Mouse (Mus musculus) neural tube, embryonic 12.5 days (tissue): ENCODE results near the gene Onecut3. TPM values are rescaled to one million over a fixed set of nuclear protein-coding genes. Genes with fewer than 3 reads are reported as not detected.

ENCODE experiments used
- ATAC-seq: fragments of 200-750 bp; cut with Nextera tagmentation; 2 replicates; pipeline ENCODE4 v1.8.0; 2017; ENCODE audit warnings: low read depth, mild to moderate bottlenecking, moderate TSS enrichment, moderate library complexity; ENCODE audit not compliant: low FRiP score
- H3K27ac ChIP-seq: fragments of 300-500 bp; sonication (generic); 2 replicates; pipeline ENCODE4 v1.5.1; 2016
- H3K27me3 ChIP-seq: fragments of 300-500 bp; sonication (generic); replicated peaks from 2 replicates; pipeline ENCODE4 v1.6.1; 2016; ENCODE audit warnings: mild to moderate bottlenecking
- H3K36me3 ChIP-seq: fragments of 300-500 bp; sonication (generic); 2 replicates; pipeline ENCODE4 v1.6.1; 2016; ENCODE audit warnings: mild to moderate bottlenecking
- H3K4me1 ChIP-seq: fragments of 300-500 bp; sonication (generic); 2 replicates; pipeline ENCODE4 v1.6.1; 2016
- H3K4me2 ChIP-seq: fragments of 300-500 bp; sonication (generic); replicated peaks from 2 replicates; pipeline ENCODE4 v1.6.1; 2016; ENCODE audit warnings: mild to moderate bottlenecking
- H3K4me3 ChIP-seq: fragments of 300-500 bp; sonication (generic); 2 replicates; pipeline ENCODE4 v1.5.1; 2016
- H3K9ac ChIP-seq: fragments of 300-500 bp; sonication (generic); 2 replicates; pipeline ENCODE4 v1.6.1; 2016; ENCODE audit warnings: mild to moderate bottlenecking
- H3K9me3 ChIP-seq: fragments of 300-500 bp; sonication (generic); 2 replicates; pipeline ENCODE4 v1.6.1; 2016; ENCODE audit warnings: mild to moderate bottlenecking
- WGBS: fragments of 180-500 bp; shearing (Covaris S2); methylation state at CpG from one replicate; pipeline ENCODE4 v1.1.7; 2016; 5-methylcytosine and 5-hydroxymethylcytosine counted together
- polyA plus RNA-seq: library from polyadenylated mRNA; unstranded; fragments of >200 nt; fragmentation: Nextera tagmentation; extraction: Ambion mirVana; gene quantifications from 2 replicates; pipeline ENCODE4 v1.2.1, GENCODE M21; 2016

Onecut3 gene
- polyA plus RNA-seq, 1 experiment from 2014 or later: 1.0 TPM

- H3K9me3 ChIP-seq: no peaks in the 10 kb centered on the region
- H3K36me3 ChIP-seq: no peaks in the 10 kb centered on the region
- no peak overlapping the region for H3K9ac ChIP-seq
- 0 out of 2 replicates have a peak, but pooled peaks cover 4% of the 10 kb centered on the region for H3K4me1 ChIP-seq
- no peak overlapping the region for H3K4me3 ChIP-seq
- peaks cover 27% of the 10 kb centered on the region for H3K27me3 ChIP-seq
- H3K27ac ChIP-seq: no peak overlapping the region
- no peak for ATAC-seq
- no peak overlapping the region for H3K4me2 ChIP-seq
- WGBS: 70% methylated on average over 5 of the region's 5 CpGs
These were observed 29.6 kb upstream of the Onecut3 start for GRCm38 (mm10) chr10:80465066-80465465.

DNA sequence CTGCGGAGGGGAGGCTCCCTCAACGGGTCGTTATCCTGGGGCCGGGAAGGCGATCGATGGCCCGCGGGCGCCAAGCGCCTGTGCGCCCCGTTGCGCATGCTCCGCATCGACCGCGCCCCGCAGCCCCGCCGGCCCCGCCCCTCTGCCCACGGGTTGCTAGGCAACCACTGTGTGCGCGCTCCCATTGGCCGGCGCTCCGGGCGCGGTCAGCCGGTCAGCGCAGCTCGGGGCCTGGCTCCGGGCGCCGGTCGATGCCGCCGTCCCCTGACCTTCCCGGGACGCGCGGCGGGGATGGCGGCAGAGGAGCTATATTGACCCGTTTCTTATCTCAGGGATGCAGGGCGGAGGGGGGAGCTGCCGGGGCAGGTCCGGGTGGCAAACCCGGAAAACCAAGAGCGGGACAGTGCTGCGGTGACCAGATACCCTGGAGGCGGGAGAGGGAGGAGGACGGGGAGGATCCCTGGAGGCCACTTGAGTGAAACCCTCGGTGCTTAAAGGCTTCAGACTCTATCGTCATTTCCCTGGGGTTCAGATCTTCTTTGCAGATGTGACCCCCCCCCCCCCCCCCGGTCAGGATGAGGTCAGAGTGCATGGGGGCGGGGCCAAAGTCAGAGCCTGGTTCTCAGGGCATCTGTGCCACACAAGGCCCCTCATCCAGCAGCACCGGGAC, 19.2 kb upstream of the Onecut3 start:
- H3K27ac ChIP-seq: peak overlapping the region; percentile 62
- no peaks in the 10 kb centered on the region for H3K36me3 ChIP-seq
- no peaks in the 10 kb centered on the region for H3K9me3 ChIP-seq
- H3K9ac ChIP-seq: peak overlapping the region; percentile 62; the same call in 1 of the 2 replicates
- peak overlapping the region; percentile 57 for H3K4me3 ChIP-seq
- H3K27me3 ChIP-seq: peaks cover 27% of the 10 kb centered on the region
- H3K4me2 ChIP-seq: peak overlapping the region; percentile 73
- under 1% methylated on average over 58 of the region's 58 CpGs for WGBS
- H3K4me1 ChIP-seq: peaks cover 7% of the 10 kb centered on the region; the same call in 1 of the 2 replicates
- peak; percentile 84 for ATAC-seq

- 71% methylated on average over 5 of the region's 5 CpGs for WGBS
- Histone ChIP-seq H3K36me3 (no peaks in the 10 kb centered on the region), H3K4me1 (peaks cover 7% of the 10 kb centered on the region; the same call in 1 of the 2 replicates), H3K4me3 (no peak overlapping the region), H3K9me3 (no peaks in the 10 kb centered on the region), H3K9ac (no peak overlapping the region), H3K27ac (no peak overlapping the region), H3K4me2 (no peak overlapping the region), H3K27me3 (peaks cover 23% of the 10 kb centered on the region)
- ATAC-seq: no peak
These were observed 16.1 kb upstream of the Onecut3 start for GRCm38 (mm10) chr10:80478531-80478930.

GRCm38 (mm10) chr10:80481002-80481401, 13.6 kb upstream of the Onecut3 start:
- no peak for ATAC-seq
- WGBS: 20% methylated on average over 5 of the region's 5 CpGs
- Histone ChIP-seq H3K9me3 (no peaks in the 10 kb centered on the region), H3K36me3 (no peaks in the 10 kb centered on the region), H3K4me1 (no peaks in the 10 kb centered on the region), H3K27me3 (peaks cover 44% of the 10 kb centered on the region), H3K9ac (no peak overlapping the region), H3K4me3 (no peak overlapping the region), H3K4me2 (no peak overlapping the region), H3K27ac (no peak overlapping the region)

- 82% methylated on average over 7 of the region's 7 CpGs for WGBS
- Histone ChIP-seq H3K9ac (no peak overlapping the region), H3K36me3 (no peaks in the 10 kb centered on the region), H3K4me2 (no peak overlapping the region), H3K27ac (no peak overlapping the region), H3K27me3 (peaks cover 83% of the 10 kb centered on the region), H3K4me3 (no peak overlapping the region), H3K9me3 (no peaks in the 10 kb centered on the region), H3K4me1 (no peaks in the 10 kb centered on the region)
- no peak for ATAC-seq
These were observed 7.7 kb upstream of the Onecut3 start for GRCm38 (mm10) chr10:80486862-80487379.

DNA sequence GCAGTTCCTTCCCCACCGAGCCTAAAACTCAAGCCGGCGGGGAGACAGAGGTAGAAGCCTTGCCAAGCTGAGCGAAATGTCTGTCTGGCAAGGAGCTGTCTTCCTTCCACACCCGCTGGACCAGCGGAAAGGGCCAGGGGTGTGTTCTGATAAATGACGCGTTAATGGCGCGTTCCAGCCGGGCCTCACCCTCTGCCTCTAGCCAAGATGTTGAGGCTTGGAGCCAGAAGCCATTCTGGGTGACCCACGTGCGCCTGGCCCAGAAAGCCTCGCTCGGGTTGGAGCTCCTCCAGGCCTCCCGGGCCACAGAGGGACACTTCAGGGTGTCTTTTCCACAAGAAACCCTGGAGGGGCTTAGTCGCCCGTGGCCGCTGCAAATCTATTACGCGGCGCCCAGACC, 4.6 kb upstream of the Onecut3 start:
- WGBS: 1% methylated on average over 22 of the region's 22 CpGs
- Histone ChIP-seq H3K27me3 (peaks cover 92% of the 10 kb centered on the region), H3K4me2 (no peak overlapping the region), H3K9ac (no peak overlapping the region), H3K4me3 (no peak overlapping the region), H3K36me3 (no peaks in the 10 kb centered on the region), H3K27ac (no peak overlapping the region), H3K4me1 (peaks cover 7% of the 10 kb centered on the region), H3K9me3 (no peaks in the 10 kb centered on the region)
- ATAC-seq: no peak

DNA sequence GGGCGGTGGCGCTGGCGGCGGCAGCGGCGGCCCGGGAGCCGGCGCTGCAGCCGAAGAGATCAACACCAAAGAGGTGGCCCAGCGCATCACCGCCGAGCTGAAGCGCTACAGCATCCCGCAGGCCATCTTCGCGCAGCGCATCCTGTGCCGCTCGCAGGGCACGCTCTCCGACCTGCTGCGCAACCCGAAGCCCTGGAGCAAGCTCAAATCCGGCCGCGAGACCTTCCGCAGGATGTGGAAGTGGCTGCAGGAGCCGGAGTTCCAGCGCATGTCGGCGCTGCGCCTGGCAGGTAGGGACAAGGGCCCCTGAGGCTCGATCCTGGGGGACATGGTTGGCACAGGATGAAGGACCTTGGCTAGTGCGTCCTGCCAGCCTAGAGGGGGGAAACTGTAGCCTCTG, 1.3 kb downstream of the Onecut3 start:
- no peaks in the 10 kb centered on the region for H3K9me3 ChIP-seq
- peak overlapping the region; percentile 38; the same call in 1 of the 2 replicates for H3K9ac ChIP-seq
- H3K4me3 ChIP-seq: peak overlapping the region; percentile 39
- ATAC-seq: no peak
- WGBS: 1% methylated on average over 35 of the region's 35 CpGs
- no peaks in the 10 kb centered on the region for H3K36me3 ChIP-seq
- H3K27ac ChIP-seq: no peak overlapping the region
- peak overlapping the region; percentile 63 for H3K4me2 ChIP-seq
- peaks cover 99% of the 10 kb centered on the region for H3K27me3 ChIP-seq
- peaks cover 18% of the 10 kb centered on the region for H3K4me1 ChIP-seq

- no peak for ATAC-seq
- under 1% methylated on average over 20 of the region's 20 CpGs for WGBS
- Histone ChIP-seq H3K9me3 (no peaks in the 10 kb centered on the region), H3K4me1 (peaks cover 18% of the 10 kb centered on the region), H3K36me3 (no peaks in the 10 kb centered on the region), H3K9ac (no peak overlapping the region), H3K4me2 (peak overlapping the region; percentile 63), H3K4me3 (peak overlapping the region; percentile 39), H3K27ac (no peak overlapping the region), H3K27me3 (peaks cover 99% of the 10 kb centered on the region)
These were observed 1.8 kb downstream of the Onecut3 start for GRCm38 (mm10) chr10:80496421-80496820.

DNA sequence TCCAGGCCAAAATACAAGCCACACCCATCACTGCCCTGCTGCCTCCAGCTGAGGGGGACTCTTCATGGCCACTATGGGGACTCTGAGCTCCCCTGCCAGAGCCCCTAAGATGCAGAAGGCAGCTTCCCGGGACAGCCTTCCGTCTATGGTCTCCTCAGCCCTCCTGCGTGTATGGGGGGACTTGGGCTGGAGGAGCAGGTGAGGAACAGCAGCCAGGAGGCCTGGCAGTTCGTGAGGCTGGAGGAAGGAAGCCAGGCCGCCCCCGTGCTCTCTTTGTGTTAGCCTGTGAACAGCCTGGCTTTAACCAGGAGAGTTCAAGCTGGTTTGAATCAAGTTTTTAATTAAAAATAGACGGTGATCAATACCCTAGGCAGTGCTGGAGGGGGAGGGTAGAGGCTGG, 7.7 kb downstream of the Onecut3 start:
- 0% methylated on average over 7 of the region's 7 CpGs for WGBS
- no peak for ATAC-seq

DNA sequence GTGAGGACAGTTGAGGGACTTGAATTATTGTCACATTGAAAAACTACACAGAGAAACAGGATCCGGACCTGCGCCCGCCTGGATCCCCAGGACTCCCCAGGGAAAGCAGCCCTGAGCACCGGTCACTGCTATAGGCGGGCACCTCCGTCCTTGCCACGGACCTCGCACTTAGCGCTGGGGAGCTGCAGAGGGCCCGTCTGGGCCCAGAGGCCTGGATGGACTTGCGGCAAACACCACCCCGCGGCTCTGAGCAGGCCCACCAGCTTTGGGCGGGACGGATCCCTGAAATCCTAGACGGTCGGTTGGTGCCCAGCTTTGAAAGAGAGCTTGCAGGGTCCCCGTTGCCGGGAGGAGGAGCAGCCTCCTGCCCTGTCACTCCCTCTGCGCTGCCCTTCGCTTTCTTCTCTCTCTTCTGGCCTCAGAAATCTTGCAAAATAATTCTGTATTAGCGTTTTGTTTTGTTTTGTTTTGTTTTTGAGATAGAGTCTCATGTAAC, 8.2 kb downstream of the Onecut3 start:
- WGBS: under 1% methylated on average over 22 of the region's 22 CpGs

More for the DNA sequence above, 7.7 kb downstream of the Onecut3 start:
- H3K4me3 ChIP-seq: no peak overlapping the region
- H3K4me1 ChIP-seq: 0 out of 2 replicates have a peak, but pooled peaks cover 3% of the 10 kb centered on the region
- no peaks in the 10 kb centered on the region for H3K36me3 ChIP-seq
- no peak overlapping the region for H3K4me2 ChIP-seq
- H3K27me3 ChIP-seq: peaks cover 87% of the 10 kb centered on the region
- H3K9me3 ChIP-seq: no peaks in the 10 kb centered on the region
- H3K9ac ChIP-seq: no peak overlapping the region
- no peak overlapping the region for H3K27ac ChIP-seq

DNA sequence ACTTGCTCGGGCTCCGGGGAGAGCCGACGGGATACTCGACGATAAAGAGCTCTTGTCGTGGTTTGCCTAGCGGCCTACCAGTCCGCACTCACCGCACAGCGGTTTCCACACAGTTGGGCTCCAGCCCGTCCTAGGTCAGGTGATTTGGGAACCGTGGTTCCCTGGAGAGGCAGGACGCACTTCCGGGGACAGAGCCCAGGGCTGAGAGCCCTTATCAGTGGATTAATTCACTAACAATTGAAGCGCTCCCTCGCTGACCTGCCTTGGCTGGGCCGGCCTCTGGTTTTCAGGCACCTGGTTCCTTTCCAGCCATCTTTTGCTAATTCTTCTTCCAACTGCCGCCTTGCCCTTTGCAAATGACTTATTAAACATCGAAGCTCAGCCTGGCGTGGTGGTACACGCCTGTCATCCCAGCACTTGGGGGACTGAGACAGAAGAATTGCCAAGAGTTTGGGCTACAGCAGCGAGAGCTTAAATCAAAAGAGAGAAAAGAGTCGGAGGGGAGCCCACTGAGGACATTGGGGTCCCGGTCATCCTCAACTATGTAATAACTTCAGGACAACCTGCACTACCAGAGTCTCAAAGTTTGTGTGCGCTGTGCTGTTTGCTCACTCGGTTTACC, 9.1 kb downstream of the Onecut3 start:
- under 1% methylated on average over 27 of the region's 27 CpGs for WGBS
- ATAC-seq: no peak
- H3K27me3 ChIP-seq: peaks cover 81% of the 10 kb centered on the region
- H3K4me1 ChIP-seq: 0 out of 2 replicates have a peak, but pooled peaks cover 3% of the 10 kb centered on the region
- H3K4me3 ChIP-seq: no peak overlapping the region
- H3K4me2 ChIP-seq: no peak overlapping the region
- no peaks in the 10 kb centered on the region for H3K9me3 ChIP-seq
- H3K27ac ChIP-seq: no peak overlapping the region
- H3K36me3 ChIP-seq: no peaks in the 10 kb centered on the region
- no peak overlapping the region for H3K9ac ChIP-seq

More for the DNA sequence above, 8.2 kb downstream of the Onecut3 start:
- H3K27ac ChIP-seq: no peak overlapping the region
- H3K36me3 ChIP-seq: no peaks in the 10 kb centered on the region
- no peaks in the 10 kb centered on the region for H3K9me3 ChIP-seq
- H3K27me3 ChIP-seq: peaks cover 87% of the 10 kb centered on the region
- no peak for ATAC-seq
- H3K9ac ChIP-seq: no peak overlapping the region
- H3K4me3 ChIP-seq: no peak overlapping the region
- no peak overlapping the region for H3K4me2 ChIP-seq
- 0 out of 2 replicates have a peak, but pooled peaks cover 3% of the 10 kb centered on the region for H3K4me1 ChIP-seq

- no peak for ATAC-seq
- H3K27ac ChIP-seq: no peak overlapping the region
- H3K9ac ChIP-seq: no peak overlapping the region
- H3K4me1 ChIP-seq: 0 out of 2 replicates have a peak, but pooled peaks cover 3% of the 10 kb centered on the region
- H3K4me2 ChIP-seq: no peak overlapping the region
- H3K36me3 ChIP-seq: no peaks in the 10 kb centered on the region
- H3K4me3 ChIP-seq: no peak overlapping the region
- H3K27me3 ChIP-seq: peaks cover 73% of the 10 kb centered on the region
- no peaks in the 10 kb centered on the region for H3K9me3 ChIP-seq
- 1% methylated on average over 9 of the region's 9 CpGs for WGBS
These were observed 10.1 kb downstream of the Onecut3 start for GRCm38 (mm10) chr10:80504724-80505123.
